Mouse (Mus musculus): ENCODE measurements around the gene Cdh20.
A peak's percentile ranks its signal among the peaks of the same experiment; 100 is the strongest.

Gene Cdh20

GRCm38 (mm10) chr1:104768371-104769249 lies at the start of gene Cdh20:
Gene Cdh20, plus strand, starts transcription at chr1:104768529.
- peak; percentile 51 for DNase-seq (ENCODE audit: extremely low spot score, low spot score)

GRCm38 (mm10) chr1:104746816-104747215 lies 21.5 kb upstream of the Cdh20 start:
- DNase-seq (ENCODE audit: extremely low spot score, low spot score) = peak; percentile 25

- DNase-seq (ENCODE audit: extremely low spot score, low spot score) = no peak
These were observed 20.9 kb upstream of the Cdh20 start for GRCm38 (mm10) chr1:104747438-104747837.

GRCm38 (mm10) chr1:104754483-104754882 lies 13.8 kb upstream of the Cdh20 start:
- DNase-seq (ENCODE audit: extremely low spot score, low spot score) = no peak

- DNase-seq (ENCODE audit: extremely low spot score, low spot score) = no peak
These were observed 12.4 kb upstream of the Cdh20 start for GRCm38 (mm10) chr1:104755896-104756295.

- DNase-seq (ENCODE audit: extremely low spot score, low spot score) = peak; percentile 58
These were observed 900 bp downstream of the Cdh20 start for GRCm38 (mm10) chr1:104769250-104769607.

- no peak for DNase-seq (ENCODE audit: extremely low spot score, low spot score)
These were observed 3.6 kb downstream of the Cdh20 start for GRCm38 (mm10) chr1:104771937-104772336.

- no peak for DNase-seq (ENCODE audit: extremely low spot score, low spot score)
These were observed 4.9 kb downstream of the Cdh20 start for GRCm38 (mm10) chr1:104773207-104773606.

GRCm38 (mm10) chr1:104793488-104793887 lies 25.2 kb downstream of the Cdh20 start:
- no peak for DNase-seq (ENCODE audit: extremely low spot score, low spot score)

GRCm38 (mm10) chr1:104796146-104796545 lies 27.8 kb downstream of the Cdh20 start:
- no peak for DNase-seq (ENCODE audit: extremely low spot score, low spot score)

GRCm38 (mm10) chr1:104797139-104797538 lies 28.8 kb downstream of the Cdh20 start:
- no peak for DNase-seq (ENCODE audit: extremely low spot score, low spot score)

GRCm38 (mm10) chr1:104804746-104805145 lies 36.4 kb downstream of the Cdh20 start:
- no peak for DNase-seq (ENCODE audit: extremely low spot score, low spot score)

GRCm38 (mm10) chr1:104807214-104807613 lies 38.9 kb downstream of the Cdh20 start:
- DNase-seq (ENCODE audit: extremely low spot score, low spot score) = no peak

GRCm38 (mm10) chr1:104817510-104817909 lies 49.2 kb downstream of the Cdh20 start:
- no peak for DNase-seq (ENCODE audit: extremely low spot score, low spot score)

GRCm38 (mm10) chr1:104828106-104828505 lies 59.8 kb downstream of the Cdh20 start:
- DNase-seq (ENCODE audit: extremely low spot score, low spot score) = no peak

- no peak for DNase-seq (ENCODE audit: extremely low spot score, low spot score)
These were observed 70.0 kb downstream of the Cdh20 start for GRCm38 (mm10) chr1:104838206-104838915.

- no peak for DNase-seq (ENCODE audit: extremely low spot score, low spot score)
These were observed 70.7 kb downstream of the Cdh20 start for GRCm38 (mm10) chr1:104839051-104839450.

- DNase-seq (ENCODE audit: extremely low spot score, low spot score) = no peak
These were observed 80.1 kb downstream of the Cdh20 start for GRCm38 (mm10) chr1:104848256-104848919.

- DNase-seq (ENCODE audit: extremely low spot score, low spot score) = no peak
These were observed 80.6 kb downstream of the Cdh20 start for GRCm38 (mm10) chr1:104848920-104849272.

- DNase-seq (ENCODE audit: extremely low spot score, low spot score) = no peak
These were observed 109.1 kb downstream of the Cdh20 start for GRCm38 (mm10) chr1:104877384-104877783.

- no peak for DNase-seq (ENCODE audit: extremely low spot score, low spot score)
These were observed 133.5 kb downstream of the Cdh20 start for GRCm38 (mm10) chr1:104901815-104902214.

GRCm38 (mm10) chr1:104903409-104903808 lies 135.1 kb downstream of the Cdh20 start:
- no peak for DNase-seq (ENCODE audit: extremely low spot score, low spot score)
